Mouse (Mus musculus) MEL (cell line): Measurements from ENCODE around the gene Serf2. TPM values are rescaled to one million over a fixed set of nuclear protein-coding genes. Genes with fewer than 3 reads are reported as not detected.

ENCODE experiments used
- DNase-seq: peaks from one replicate; pipeline ENCODE4 v3.0.0; 2011; ENCODE audit warnings: low read depth, low spot score
- H3K27ac ChIP-seq: 2 replicates; pipeline ENCODE4 v1.5.1; 2012; ENCODE audit warnings: low read depth, mild to moderate bottlenecking, control low read depth, low read length, moderate library complexity; ENCODE audit not compliant: control insufficient read depth
- H3K27me3 ChIP-seq, 2 experiments: fragments of 150-350 bp in 1 of 2; sonication (generic) in 1 of 2; 2 replicates each; pipeline ENCODE4 v1.6.1; 2012; ENCODE audit warnings: low read length in 2 of 2, mild to moderate bottlenecking in 2 of 2, improper control_type of control experiment in 1 of 2, moderate library complexity in 1 of 2; ENCODE audit not compliant: insufficient read depth in 2 of 2, control insufficient read depth in 1 of 2
- H3K36me3 ChIP-seq, 2 experiments: 2 replicates each; pipeline ENCODE4 v1.6.1; 2012 to 2014; ENCODE audit warnings: low read length in 2 of 2, improper control_type of control experiment in 1 of 2, inconsistent platforms in 1 of 2, mild to moderate bottlenecking in 1 of 2; ENCODE audit not compliant: insufficient read depth in 2 of 2, control insufficient read depth in 1 of 2
- H3K4me1 ChIP-seq, 2 experiments: fragments of 150-350 bp in 1 of 2; sonication (generic) in 1 of 2; 2 replicates each; pipeline ENCODE4 v1.6.1; 2012; ENCODE audit warnings: low read length in 2 of 2, improper control_type of control experiment in 1 of 2, mild to moderate bottlenecking in 1 of 2; ENCODE audit not compliant: insufficient read depth in 2 of 2, control insufficient read depth in 1 of 2
- H3K4me3 ChIP-seq, 2 experiments: fragments of 150-350 bp in 1 of 2; sonication (generic) in 1 of 2; 2 replicates each; pipeline ENCODE4 v1.5.1; 2012; ENCODE audit warnings: low read depth in 2 of 2, low read length in 2 of 2, mild to moderate bottlenecking in 2 of 2, moderate library complexity in 2 of 2, control low read depth in 1 of 2, improper control_type of control experiment in 1 of 2; ENCODE audit not compliant: control insufficient read depth in 1 of 2, insufficient read depth in 1 of 2
- H3K79me2 ChIP-seq: 2 replicates; pipeline ENCODE4 v1.6.1; 2012; ENCODE audit warnings: mild to moderate bottlenecking, low read length, moderate library complexity; ENCODE audit not compliant: control insufficient read depth, poor library complexity, insufficient read depth
- H3K9ac ChIP-seq: 2 replicates; pipeline ENCODE4 v1.6.1; 2012; ENCODE audit warnings: low read depth, mild to moderate bottlenecking, control low read depth, low read length, moderate library complexity; ENCODE audit not compliant: control insufficient read depth, poor library complexity, severe bottlenecking
- H3K9me3 ChIP-seq: fragments of 150-350 bp; sonication (generic); replicated peaks from 2 replicates; pipeline ENCODE4 v1.6.1; 2012; ENCODE audit warnings: mild to moderate bottlenecking, low read length, improper control_type of control experiment, moderate library complexity; ENCODE audit not compliant: insufficient read depth
- CTCF ChIP-seq, 3 experiments: IDR thresholded peaks in 2 of 3; conservative IDR thresholded peaks in 1 of 3; 2 replicates each; pipeline ENCODE4 v1.5.1; 2011 to 2012; ENCODE audit warnings: low read length in 3 of 3, low read depth in 2 of 3, mild to moderate bottlenecking in 2 of 3, improper control_type of control experiment in 1 of 3, inconsistent platforms in 1 of 3, mixed read lengths in 1 of 3, moderate library complexity in 1 of 3; ENCODE audit not compliant: control insufficient read depth in 1 of 3, insufficient read depth in 1 of 3, poor library complexity in 1 of 3, severe bottlenecking in 1 of 3
- EP300 ChIP-seq, 2 experiments: IDR thresholded peaks; 2 replicates each; pipeline ENCODE4 v1.6.1; 2011; ENCODE audit warnings: improper control_type of control experiment in 2 of 2, low read length in 2 of 2, low read depth in 1 of 2, mild to moderate bottlenecking in 1 of 2
- ETS1 ChIP-seq: IDR thresholded peaks from 2 replicates; pipeline ENCODE4 v1.6.1; 2012; ENCODE audit warnings: low read depth, mild to moderate bottlenecking, inconsistent platforms, low read length, improper control_type of control experiment, moderate library complexity
- GATA1 ChIP-seq: IDR thresholded peaks from 2 replicates; pipeline ENCODE4 v1.6.1; 2011; ENCODE audit warnings: low read depth, low read length, improper control_type of control experiment
- HCFC1 ChIP-seq: IDR thresholded peaks from 2 replicates; pipeline ENCODE4 v1.6.1; 2012; ENCODE audit warnings: low read depth, mild to moderate bottlenecking, inconsistent platforms, low read length, improper control_type of control experiment, moderate library complexity
- JUND ChIP-seq: IDR thresholded peaks from 2 replicates; pipeline ENCODE4 v1.6.1; 2011; ENCODE audit warnings: low read depth, mild to moderate bottlenecking, improper control_type of control experiment, low read length
- MAX ChIP-seq: IDR thresholded peaks from 2 replicates; pipeline ENCODE4 v1.6.1; 2011; ENCODE audit warnings: low read length, improper control_type of control experiment
- MXI1 ChIP-seq: IDR thresholded peaks from 2 replicates; pipeline ENCODE4 v1.6.1; 2011; ENCODE audit warnings: mild to moderate bottlenecking, low read depth, low read length, improper control_type of control experiment
- MYB ChIP-seq: IDR thresholded peaks from 2 replicates; pipeline ENCODE4 v1.6.1; 2011; ENCODE audit warnings: mild to moderate bottlenecking, low read depth, low read length, improper control_type of control experiment
- NELFE ChIP-seq: IDR thresholded peaks from 2 replicates; pipeline ENCODE4 v1.6.1; 2011; ENCODE audit warnings: low read depth, low read length, improper control_type of control experiment
- NRF1 ChIP-seq: IDR thresholded peaks from 2 replicates; pipeline ENCODE4 v1.6.1; 2014; ENCODE audit warnings: low read depth, mild to moderate bottlenecking, inconsistent platforms, low read length, improper control_type of control experiment, moderate library complexity; ENCODE audit not compliant: poor library complexity, insufficient read depth, severe bottlenecking
- POLR2A ChIP-seq, 2 experiments: IDR thresholded peaks; 2 replicates each; pipeline ENCODE4 v1.6.1; 2011 to 2012; ENCODE audit warnings: low read length in 2 of 2, mild to moderate bottlenecking in 2 of 2, control low read depth in 1 of 2, improper control_type of control experiment in 1 of 2, low read depth in 1 of 2, moderate library complexity in 1 of 2; ENCODE audit not compliant: control insufficient read depth in 1 of 2, insufficient read depth in 1 of 2, poor library complexity in 1 of 2
- RAD21 ChIP-seq: IDR thresholded peaks from 2 replicates; pipeline ENCODE4 v1.6.1; 2011; ENCODE audit warnings: mild to moderate bottlenecking, low read depth, low read length, improper control_type of control experiment
- RCOR1 ChIP-seq: IDR thresholded peaks from 2 replicates; pipeline ENCODE4 v1.6.1; 2012; ENCODE audit warnings: low read depth, mild to moderate bottlenecking, inconsistent platforms, low read length, improper control_type of control experiment
- TCF12 ChIP-seq: IDR thresholded peaks from 2 replicates; pipeline ENCODE4 v1.6.1; 2014; ENCODE audit warnings: low read depth, mild to moderate bottlenecking, inconsistent platforms, low read length, improper control_type of control experiment, moderate library complexity
- USF2 ChIP-seq, 2 experiments: IDR thresholded peaks; 2 replicates each; pipeline ENCODE4 v1.6.1; 2011 to 2012; ENCODE audit warnings: improper control_type of control experiment in 2 of 2, low read length in 2 of 2, borderline replicate concordance in 1 of 2, inconsistent platforms in 1 of 2, low read depth in 1 of 2, mild to moderate bottlenecking in 1 of 2; ENCODE audit not compliant: insufficient read depth in 1 of 2
- ZKSCAN1 ChIP-seq: IDR thresholded peaks from 2 replicates; pipeline ENCODE4 v1.6.1; 2012; ENCODE audit warnings: low read depth, mild to moderate bottlenecking, inconsistent platforms, low read length, improper control_type of control experiment, moderate library complexity
- ZMIZ1 ChIP-seq: IDR thresholded peaks from 2 replicates; pipeline ENCODE4 v1.6.1; 2012; ENCODE audit warnings: low read depth, mild to moderate bottlenecking, inconsistent platforms, low read length, improper control_type of control experiment, moderate library complexity
- ZNF384 ChIP-seq: IDR thresholded peaks from 2 replicates; pipeline ENCODE4 v1.6.1; 2012; ENCODE audit warnings: low read depth, mild to moderate bottlenecking, inconsistent platforms, low read length, improper control_type of control experiment
- polyA plus RNA-seq, 2 experiments: library from polyadenylated mRNA; stranded (reverse) in 1 of 2; unstranded in 1 of 2; fragments of >175 nt in 1 of 2; fragments of >200 nt in 1 of 2; gene quantifications; 2 replicates each; pipeline versions ENCODE4 v1.2.1 to v1.2.4; 2012; ENCODE audit warnings: low replicate concordance in 2 of 2, low read depth in 1 of 2; ENCODE audit not compliant: insufficient read length in 2 of 2, insufficient read depth in 1 of 2, missing spikeins in 1 of 2
- total RNA-seq: library from RNA; depleted of rRNA; stranded (reverse); fragments of 300-350 nt; gene quantifications from 2 replicates; pipeline ENCODE4 v1.2.3, GENCODE M21; 2012

The Serf2 gene
- total and polyA plus RNA-seq, 3 experiments = 352 to 469 TPM; not detected in 1

DNA sequence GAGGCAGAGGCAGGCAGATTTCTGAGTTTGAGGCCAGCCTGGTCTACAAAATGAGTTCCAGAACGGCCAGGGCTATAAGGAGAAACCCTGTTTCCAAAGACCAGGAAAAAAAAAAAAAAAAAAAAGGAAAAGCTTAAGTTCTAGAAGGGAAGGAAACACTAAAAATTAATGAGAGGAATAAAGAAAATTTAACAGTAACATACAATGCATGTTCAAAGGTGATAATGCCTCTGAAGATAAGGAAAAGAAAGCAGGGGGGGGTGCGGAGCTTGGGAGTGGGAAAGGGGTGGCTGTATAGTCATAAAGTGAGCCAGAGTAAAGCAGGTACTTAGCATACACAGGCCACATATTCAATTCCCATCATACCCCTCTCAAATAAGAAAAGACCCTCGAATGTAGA lies 3.9 kb upstream of the Serf2 start:
- no peak for TF ChIP-seq NRF1
- 0 out of 2 replicates have a peak, but pooled peaks have one; percentile 22 for TF ChIP-seq RCOR1
- no peak for TF ChIP-seq HCFC1
- peak; percentile 72 for TF ChIP-seq TCF12
- TF ChIP-seq ETS1 = peak; percentile 32; the same call in 1 of the 2 replicates
- no peak for TF ChIP-seq MXI1
- 0 out of 2 replicates have a peak, but pooled peaks have one; percentile 18 for TF ChIP-seq MAX
- TF ChIP-seq RAD21 = no peak
- TF ChIP-seq GATA1 = peak; percentile 49; the same call in 1 of the 2 replicates
- TF ChIP-seq ZNF384 = no peak
- peak; percentile 46 to 68; a peak in 3 of 4 replicates for TF ChIP-seq EP300 (IDR thresholded peaks at IDR 0.05; ENCODE audit: low read depth in 1 of 2, low read length in 2 of 2)
- no peak for TF ChIP-seq USF2 (IDR thresholded peaks at IDR 0.05; ENCODE audit: borderline replicate concordance in 1 of 2, insufficient read depth in 1 of 2, low read depth in 1 of 2, low read length in 2 of 2)
- H3K27me3 ChIP-seq = no peaks in the 10 kb centered on the region
- no peak for DNase-seq
- peaks cover 0 to 18% of the 10 kb centered on the region in 2 experiments; a peak in 2 of 4 replicates for H3K36me3 ChIP-seq
- peak overlapping the region in 1 of 2 experiments; percentile 35; a peak in 1 of 4 replicates for H3K4me3 ChIP-seq
- peaks cover 9% of the 10 kb centered on the region for H3K79me2 ChIP-seq
- H3K4me1 ChIP-seq = peaks cover 11 to 27% of the 10 kb centered on the region in 2 experiments
- no peaks in the 10 kb centered on the region for H3K9me3 ChIP-seq
- peak overlapping the region; percentile 10 for H3K27ac ChIP-seq
- no peak overlapping the region for H3K9ac ChIP-seq

DNA sequence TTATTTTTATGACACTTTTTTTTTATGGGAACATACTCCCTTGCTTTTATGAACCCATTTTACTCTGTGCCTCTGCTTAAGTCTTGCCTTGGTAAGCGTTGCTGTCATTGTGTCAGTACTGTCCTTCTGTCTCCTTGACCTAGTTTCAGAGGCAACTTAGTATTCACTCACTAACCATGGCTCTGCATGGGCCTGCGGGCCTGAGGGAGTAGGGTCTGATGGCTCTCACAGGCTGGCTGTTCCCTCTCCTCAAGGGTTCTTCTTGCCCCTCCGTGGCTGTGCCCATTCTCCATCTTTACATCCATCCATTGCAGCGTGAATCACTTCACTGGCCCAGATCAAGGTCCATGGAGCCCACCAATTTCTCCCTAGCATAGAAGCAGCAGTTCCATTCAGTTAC lies 2.5 kb upstream of the Serf2 start:
- Histone ChIP-seq H3K79me2 (peaks cover 16% of the 10 kb centered on the region), H3K4me3 (peak overlapping the region in 1 of 2 experiments; percentile 59; a peak in 2 of 4 replicates), H3K4me1 (peaks cover 17 to 37% of the 10 kb centered on the region in 2 experiments), H3K27ac (no peak overlapping the region), H3K9me3 (no peaks in the 10 kb centered on the region), H3K36me3 (peaks cover 0 to 27% of the 10 kb centered on the region in 2 experiments; a peak in 2 of 4 replicates), H3K9ac (no peak overlapping the region), H3K27me3 (no peaks in the 10 kb centered on the region)
- TF ChIP-seq MYB = no peak
- TF ChIP-seq NELFE = no peak
- TF ChIP-seq CTCF (IDR thresholded peaks at IDR 0.05 in 2 of 3, conservative IDR thresholded peaks at IDR 0.05 in 1 of 3; ENCODE audit: control insufficient read depth in 1 of 3, insufficient read depth in 1 of 3, low read depth in 2 of 3, low read length in 3 of 3, poor library complexity in 1 of 3, severe bottlenecking in 1 of 3) = no peak
- no peak for TF ChIP-seq ZKSCAN1
- TF ChIP-seq EP300 (IDR thresholded peaks at IDR 0.05; ENCODE audit: low read depth in 1 of 2, low read length in 2 of 2) = no peak
- TF ChIP-seq JUND = no peak
- TF ChIP-seq POLR2A (IDR thresholded peaks at IDR 0.05; ENCODE audit: control insufficient read depth in 1 of 2, insufficient read depth in 1 of 2, low read depth in 1 of 2, low read length in 2 of 2, poor library complexity in 1 of 2) = no peak
- TF ChIP-seq ZMIZ1 = no peak
- TF ChIP-seq RCOR1 = no peak
- no peak for DNase-seq
